Mouse (Mus musculus): Measurements from ENCODE around the gene Trim17.

- peak; percentile 73; the same call in 1 of the 2 replicates for TF ChIP-seq CTCF (IDR thresholded peaks at IDR 0.05; ENCODE audit: borderline replicate concordance, control insufficient read depth, extremely low read depth, insufficient read depth, low read length, poor library complexity)
- peak; percentile 82; the same call in 1 of the 2 replicates for TF ChIP-seq POLR2A (IDR thresholded peaks at IDR 0.05; ENCODE audit: control insufficient read depth, extremely low read depth, insufficient read depth, low read length, poor library complexity)
These were observed at the start of gene Trim17, which contains the start of gene Hist3h2a for GRCm38 (mm10) chr11:58954420-58955142.

All from thymus, adult 2 months (tissue).